Mouse (Mus musculus) lung, embryonic 15.5 days (tissue): ENCODE data around the gene Krt15. TPM values are rescaled to one million over a fixed set of nuclear protein-coding genes. Genes with fewer than 3 reads are reported as not detected.

Source experiments
- polyA plus RNA-seq: library from polyadenylated mRNA; unstranded; fragments of >200 nt; fragmentation: Nextera tagmentation; extraction: Ambion mirVana; gene quantifications from 2 replicates; pipeline ENCODE4 v1.2.1, GENCODE M21; 2015

The Krt15 gene
- polyA plus RNA-seq, 1 experiment from 2014 or later = 59.3 TPM

Other genes starting within 250 kb of the Krt15 start
- gene Krtap31-1, start 228.0 kb downstream of the Krt15 start, polyA plus RNA-seq = not detected in 2 replicates
- not detected in 2 replicates for gene Gm11565, start 221.2 kb downstream of the Krt15 start, polyA plus RNA-seq
- gene Krtap31-2, start 199.6 kb downstream of the Krt15 start, polyA plus RNA-seq = not detected in 2 replicates
- gene Krtap9-5, start 187.5 kb downstream of the Krt15 start, polyA plus RNA-seq = not detected in 2 replicates
- gene Krtap29-1, start 156.9 kb downstream of the Krt15 start, polyA plus RNA-seq = not detected in 2 replicates
- not detected in 2 replicates for gene Krtap16-1, start 149.3 kb downstream of the Krt15 start, polyA plus RNA-seq
- 1.6 and 2.3 TPM in 2 replicates for gene Krtap17-1, start 141.9 kb downstream of the Krt15 start, polyA plus RNA-seq
- not detected in 2 replicates for gene Krt33a, start 119.7 kb downstream of the Krt15 start, polyA plus RNA-seq
- gene Krt33b, start 106.1 kb downstream of the Krt15 start, polyA plus RNA-seq = not detected in 2 replicates
- 0.34 TPM in 1 of 2 replicates, not detected in the other for gene Krt34, start 94.4 kb downstream of the Krt15 start, polyA plus RNA-seq
- gene Krt31, start 85.4 kb downstream of the Krt15 start, polyA plus RNA-seq = 0.10 TPM in 1 of 2 replicates, not detected in the other
- gene Krt32, start 47.7 kb downstream of the Krt15 start, polyA plus RNA-seq = not detected in 2 replicates
- gene Krt35, start 39.7 kb downstream of the Krt15 start, polyA plus RNA-seq = not detected in 2 replicates
- gene Krt36, start 30.3 kb downstream of the Krt15 start, polyA plus RNA-seq = 0.13 and 0.20 TPM in 2 replicates
- 4.0 and 7.4 TPM in 2 replicates for gene Krt13, start 14.4 kb downstream of the Krt15 start, polyA plus RNA-seq
- 253 and 264 TPM in 2 replicates for gene Krt19, start 12.7 kb upstream of the Krt15 start, polyA plus RNA-seq
- gene Krt9, start 57.3 kb upstream of the Krt15 start, polyA plus RNA-seq = not detected in 2 replicates
- gene Krt14, start 71.6 kb upstream of the Krt15 start, polyA plus RNA-seq = 1.2 and 2.6 TPM in 2 replicates
- gene Krt16, start 113.0 kb upstream of the Krt15 start, polyA plus RNA-seq = not detected in 2 replicates
- gene Krt17, start 125.1 kb upstream of the Krt15 start, polyA plus RNA-seq = 7.5 and 18.2 TPM in 2 replicates
- not detected in 2 replicates for gene Krt42, start 133.9 kb upstream of the Krt15 start, polyA plus RNA-seq
- 1,642 and 1,646 TPM in 2 replicates for gene Eif1, start 184.0 kb upstream of the Krt15 start, polyA plus RNA-seq
- gene Gast, start 198.5 kb upstream of the Krt15 start, polyA plus RNA-seq = not detected in 2 replicates
- gene Hap1, start 220.2 kb upstream of the Krt15 start, polyA plus RNA-seq = 19.8 and 20.7 TPM in 2 replicates